ENCODE assay signal across 8 mouse cellular contexts in genomic region chr7:25719761-25720610, GRCm38 (mm10). TPM values are rescaled to one million over a fixed set of nuclear protein-coding genes. Genes with fewer than 3 reads are reported as not detected.
DNase-seq lines count a peak whose midpoint lies in the region; ATAC-seq and TF ChIP-seq lines count a peak whose summit lies in the region.

No protein-coding gene starts in this region.

- WGBS in intestine, postnatal 0 days: 60% methylated on average over 10 of the region's 10 CpGs
- WGBS in limb, embryonic 10.5 days: 65% methylated on average over 10 of the region's 10 CpGs
- WGBS in midbrain, embryonic 11.5 days: 60% methylated on average over 10 of the region's 10 CpGs
- 53% methylated on average over 10 of the region's 10 CpGs for WGBS in small intestine, adult 2 months

- no peak overlapping the region for H3K27ac ChIP-seq in intestine, postnatal 0 days (ENCODE audit: low read depth, low read length)
- H3K27ac ChIP-seq in limb, embryonic 10.5 days: no peak overlapping the region
- H3K27ac ChIP-seq in midbrain, embryonic 11.5 days (ENCODE audit: low read depth, low read length): no peak overlapping the region
- H3K27ac ChIP-seq in small intestine, adult 2 months (ENCODE audit: insufficient read depth, low read depth, low read length): no peak overlapping the region

- H3K36me3 ChIP-seq in intestine, postnatal 0 days (ENCODE audit: control insufficient read depth, insufficient read depth): peaks cover 56% of the 10 kb centered on the region
- H3K36me3 ChIP-seq in limb, embryonic 10.5 days: peaks cover 63% of the 10 kb centered on the region
- peaks cover 31% of the 10 kb centered on the region for H3K36me3 ChIP-seq in midbrain, embryonic 11.5 days (ENCODE audit: control insufficient read depth, insufficient read depth, low read length)
- H3K36me3 ChIP-seq in small intestine, adult 2 months (ENCODE audit: control insufficient read depth, insufficient read depth, low read length): peaks cover 52% of the 10 kb centered on the region

- H3K27me3 ChIP-seq in intestine, postnatal 0 days (replicated peaks; ENCODE audit: control insufficient read depth, insufficient read depth, low read length): no peaks in the 10 kb centered on the region
- H3K27me3 ChIP-seq in limb, embryonic 10.5 days (ENCODE audit: low read depth, poor library complexity, severe bottlenecking): no peaks in the 10 kb centered on the region
- H3K27me3 ChIP-seq in midbrain, embryonic 11.5 days (ENCODE audit: control insufficient read depth, insufficient read depth, low read length): no peaks in the 10 kb centered on the region
- no peaks in the 10 kb centered on the region for H3K27me3 ChIP-seq in small intestine, adult 2 months (ENCODE audit: control insufficient read depth, insufficient read depth, low read length)

- peak; percentile 95 for TF ChIP-seq CTCF in intestine, postnatal 0 days (IDR thresholded peaks at IDR 0.05; ENCODE audit: low read depth)
- peak; percentile 82; the same call in 1 of the 2 replicates for TF ChIP-seq CTCF in small intestine, adult 2 months (IDR thresholded peaks at IDR 0.05; ENCODE audit: extremely low read depth, insufficient read length, insufficient replicate concordance, low read depth, low read length)

- no peak overlapping the region for H3K4me3 ChIP-seq in intestine, postnatal 0 days (ENCODE audit: low read depth, low read length)
- H3K4me3 ChIP-seq in limb, embryonic 10.5 days: peak overlapping the region; percentile 72; the same call in 1 of the 2 replicates
- no peak overlapping the region for H3K4me3 ChIP-seq in midbrain, embryonic 11.5 days (ENCODE audit: low read depth, low read length)
- H3K4me3 ChIP-seq in small intestine, adult 2 months (ENCODE audit: low read depth, low read length): no peak overlapping the region

- no peak overlapping the region for H3K4me2 ChIP-seq in intestine, postnatal 0 days (replicated peaks; ENCODE audit: low read depth)
- H3K4me2 ChIP-seq in midbrain, embryonic 11.5 days: no peak overlapping the region

- no peaks in the 10 kb centered on the region for H3K9me3 ChIP-seq in intestine, postnatal 0 days (ENCODE audit: control insufficient read depth)
- H3K9me3 ChIP-seq in limb, embryonic 10.5 days (replicated peaks): no peaks in the 10 kb centered on the region
- no peaks in the 10 kb centered on the region for H3K9me3 ChIP-seq in midbrain, embryonic 11.5 days (ENCODE audit: control insufficient read depth, low read length)

- DNase-seq in frontal cortex, postnatal 25 days (ENCODE audit: low spot score in 2 of 2): peak; percentile 84
- DNase-seq in cerebellum, postnatal 14 days: peak; percentile 87 to 91
- DNase-seq in gastrocnemius, postnatal 10 days: peak; percentile 81
- DNase-seq in limb, embryonic 10.5 days (ENCODE audit: low spot score): peak; percentile 89
- DNase-seq in midbrain, embryonic 11.5 days (ENCODE audit: low spot score, missing footprints): peak; percentile 99

- ATAC-seq in frontal cortex, adult (ENCODE audit: low TSS enrichment): no peak; the same call in 1 of the 2 replicates
- no peak for ATAC-seq in intestine, postnatal 0 days
- no peak for ATAC-seq in midbrain, embryonic 11.5 days (ENCODE audit: low FRiP score)

- no peak for TF ChIP-seq POLR2A in small intestine, adult 2 months (IDR thresholded peaks at IDR 0.05; ENCODE audit: low read depth, low read length)

- H3K9ac ChIP-seq in intestine, postnatal 0 days (ENCODE audit: low read depth, low read length): no peak overlapping the region
- H3K9ac ChIP-seq in midbrain, embryonic 11.5 days (ENCODE audit: low read length): no peak overlapping the region

- H3K4me1 ChIP-seq in intestine, postnatal 0 days (replicated peaks; ENCODE audit: control insufficient read depth, insufficient read depth, low read length): no peaks in the 10 kb centered on the region; the same call in 1 of the 2 replicates
- H3K4me1 ChIP-seq in limb, embryonic 10.5 days: peaks cover 16% of the 10 kb centered on the region
- peaks cover 8% of the 10 kb centered on the region for H3K4me1 ChIP-seq in midbrain, embryonic 11.5 days (ENCODE audit: control insufficient read depth, insufficient read depth, low read length)
- H3K4me1 ChIP-seq in small intestine, adult 2 months (ENCODE audit: control insufficient read depth, insufficient read depth, insufficient read length, low read length): peaks cover 5% of the 10 kb centered on the region; the same call in 1 of the 2 replicates

RNA-seq across cellular contexts. Expression of gene Ccdc97, which starts 1.1 kb away (rescaled TPM):
- 10 to 100 TPM; 31.9 to 39.6 TPM for total RNA-seq in gastrocnemius, postnatal 10 days (2021)
- polyA plus RNA-seq in intestine, postnatal 0 days (2015; fragmentation: Nextera tagmentation; extraction: Ambion mirVana): 15.9 and 16.5 TPM in 2 replicates
- 31.5 and 32.3 TPM in 2 replicates for polyA plus RNA-seq in limb, embryonic 10.5 days (2016; fragmentation: Nextera tagmentation; extraction: Ambion mirVana)
- 26.8 and 32.1 TPM in 2 replicates for polyA plus RNA-seq in midbrain, embryonic 11.5 days (2014; fragmentation: Nextera tagmentation; extraction: Ambion mirVana)
- 43.6 and 72.4 TPM in 2 replicates for polyA plus RNA-seq in small intestine, adult 2 months (2012; rRNA removed)

RNA-seq across cellular contexts. Expression of gene Tgfb1, which starts 33.2 kb away (rescaled TPM):
- total RNA-seq in gastrocnemius, postnatal 10 days (2021): 10 to 100 TPM; 15.2 to 25.6 TPM
- 1.7 and 2.2 TPM in 2 replicates for polyA plus RNA-seq in intestine, postnatal 0 days (2015; fragmentation: Nextera tagmentation; extraction: Ambion mirVana)
- polyA plus RNA-seq in limb, embryonic 10.5 days (2016; fragmentation: Nextera tagmentation; extraction: Ambion mirVana): 1.4 and 1.6 TPM in 2 replicates
- polyA plus RNA-seq in midbrain, embryonic 11.5 days (2014; fragmentation: Nextera tagmentation; extraction: Ambion mirVana): 0.78 and 1.4 TPM in 2 replicates
- 20.8 and 24.4 TPM in 2 replicates for polyA plus RNA-seq in small intestine, adult 2 months (2012; rRNA removed)

RNA-seq across cellular contexts. Expression of gene Hnrnpul1, which starts 34.6 kb away (rescaled TPM):
- total RNA-seq in gastrocnemius, postnatal 10 days (2021): 10 to 100 TPM; 91.8 to 98.1 TPM
- 32.1 TPM in 2 replicates for polyA plus RNA-seq in intestine, postnatal 0 days (2015; fragmentation: Nextera tagmentation; extraction: Ambion mirVana)
- polyA plus RNA-seq in limb, embryonic 10.5 days (2016; fragmentation: Nextera tagmentation; extraction: Ambion mirVana): 61.7 and 67.7 TPM in 2 replicates
- 69.2 and 74.2 TPM in 2 replicates for polyA plus RNA-seq in midbrain, embryonic 11.5 days (2014; fragmentation: Nextera tagmentation; extraction: Ambion mirVana)
- 28.9 and 60.2 TPM in 2 replicates for polyA plus RNA-seq in small intestine, adult 2 months (2012; rRNA removed)

RNA-seq across cellular contexts. Expression of gene B9d2, which starts 39.4 kb away (rescaled TPM):
- 10 to 100 TPM; 10.5 to 10.9 TPM for total RNA-seq in gastrocnemius, postnatal 10 days (2021)
- polyA plus RNA-seq in intestine, postnatal 0 days (2015; fragmentation: Nextera tagmentation; extraction: Ambion mirVana): 12.4 and 12.6 TPM in 2 replicates
- 33.0 and 37.7 TPM in 2 replicates for polyA plus RNA-seq in limb, embryonic 10.5 days (2016; fragmentation: Nextera tagmentation; extraction: Ambion mirVana)
- polyA plus RNA-seq in midbrain, embryonic 11.5 days (2014; fragmentation: Nextera tagmentation; extraction: Ambion mirVana): 30.7 and 31.1 TPM in 2 replicates
- 21.8 and 33.2 TPM in 2 replicates for polyA plus RNA-seq in small intestine, adult 2 months (2012; rRNA removed)

RNA-seq across cellular contexts. Expression of gene Tmem91, which starts 45.0 kb away (rescaled TPM):
- under 1 TPM; 0.45 to 0.47 TPM for total RNA-seq in gastrocnemius, postnatal 10 days (2021)
- 0.61 and 1.3 TPM in 2 replicates for polyA plus RNA-seq in intestine, postnatal 0 days (2015; fragmentation: Nextera tagmentation; extraction: Ambion mirVana)
- polyA plus RNA-seq in limb, embryonic 10.5 days (2016; fragmentation: Nextera tagmentation; extraction: Ambion mirVana): 2.9 and 3.4 TPM in 2 replicates
- polyA plus RNA-seq in midbrain, embryonic 11.5 days (2014; fragmentation: Nextera tagmentation; extraction: Ambion mirVana): 0.99 and 1.6 TPM in 2 replicates
- polyA plus RNA-seq in small intestine, adult 2 months (2012; rRNA removed): 0.23 and 0.25 TPM in 2 replicates
